Mouse (Mus musculus): Measurements from ENCODE around the gene Zfp148. TPM values are rescaled to one million over a fixed set of nuclear protein-coding genes. Genes with fewer than 3 reads are reported as not detected.

Gene Zfp148
- polyA plus RNA-seq, 1 experiment from 2014 or later, result 55.3 TPM

DNA sequence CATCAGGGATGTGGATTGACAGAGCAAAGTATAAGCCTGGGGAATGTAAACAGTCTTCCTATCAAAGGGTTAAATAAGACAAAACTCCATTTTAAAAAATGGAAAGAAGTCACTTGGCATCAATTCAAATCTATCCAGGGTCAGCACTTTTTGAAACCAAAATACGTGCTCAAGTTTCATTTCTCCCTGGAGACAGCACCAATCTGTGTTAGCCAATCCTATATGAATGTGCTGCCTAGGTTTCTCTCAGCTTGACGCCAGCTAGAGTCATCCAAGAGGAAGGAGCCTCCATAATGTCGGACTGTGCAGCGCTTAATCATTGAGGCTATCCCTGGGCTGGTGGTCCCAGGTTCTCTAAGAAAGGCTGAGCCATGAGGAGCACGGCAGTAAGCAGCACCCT, 33.5 kb upstream of the Zfp148 start:
- H3K9ac ChIP-seq, result no peak overlapping the region
- H3K4me1 ChIP-seq (replicated peaks), result 0 out of 2 replicates have a peak, but pooled peaks cover 9% of the 10 kb centered on the region
- H3K36me3 ChIP-seq, result no peaks in the 10 kb centered on the region
- WGBS, result 54% methylated on average over 5 of the region's 5 CpGs
- ATAC-seq, result no peak
- H3K27me3 ChIP-seq (replicated peaks), result no peaks in the 10 kb centered on the region
- H3K27ac ChIP-seq, result no peak overlapping the region; the same call in 1 of the 2 replicates
- no peak overlapping the region for H3K4me3 ChIP-seq (replicated peaks)
- H3K9me3 ChIP-seq, result no peaks in the 10 kb centered on the region
- H3K4me2 ChIP-seq (replicated peaks), result no peak overlapping the region

DNA sequence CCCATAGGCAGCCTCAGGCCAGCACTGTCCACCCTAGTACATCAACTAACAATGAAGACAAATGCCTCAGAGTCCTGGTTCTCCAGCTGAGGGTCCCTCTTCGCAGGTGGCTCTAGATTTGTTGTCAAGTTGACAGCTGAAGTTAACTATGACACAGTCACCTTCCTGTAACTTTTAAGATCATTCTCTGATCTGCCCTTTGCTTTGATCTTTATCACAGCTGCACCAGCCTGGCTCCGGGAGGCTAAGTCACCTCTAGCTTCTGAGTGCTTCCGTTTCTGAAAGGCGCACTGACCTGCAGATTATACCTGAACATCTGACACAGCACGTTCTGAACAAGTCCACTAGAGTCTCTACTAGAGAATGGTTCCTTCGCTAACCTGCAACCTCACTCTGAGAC, 22.8 kb upstream of the Zfp148 start:
- Histone ChIP-seq H3K4me2 (replicated peaks) (no peak overlapping the region), H3K4me1 (replicated peaks) (no peaks in the 10 kb centered on the region)
- ATAC-seq, result no peak

DNA sequence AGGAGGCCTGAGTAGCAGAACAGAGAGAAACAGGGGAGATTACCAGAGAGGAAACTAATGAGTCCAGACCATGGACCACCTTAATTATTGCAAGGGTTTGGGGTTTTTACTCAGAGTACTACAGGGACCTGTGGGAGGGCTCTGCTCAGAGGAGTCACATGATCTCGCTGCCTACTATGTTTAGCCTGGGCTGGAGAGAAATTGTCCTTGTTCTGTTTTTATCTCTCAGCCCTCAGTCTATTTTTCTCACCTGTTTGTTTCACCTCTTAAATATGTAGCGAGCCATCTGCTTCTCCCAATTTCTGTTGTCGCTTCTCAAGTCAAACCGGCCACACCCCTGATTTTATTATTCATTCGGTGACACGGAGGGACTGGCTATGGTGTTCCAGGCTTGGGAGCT, 14.9 kb upstream of the Zfp148 start:
- Histone ChIP-seq H3K9me3 (no peaks in the 10 kb centered on the region), H3K36me3 (no peaks in the 10 kb centered on the region), H3K4me2 (replicated peaks) (no peak overlapping the region), H3K27ac (no peak overlapping the region), H3K4me1 (replicated peaks) (no peaks in the 10 kb centered on the region), H3K27me3 (replicated peaks) (no peaks in the 10 kb centered on the region), H3K4me3 (replicated peaks) (no peak overlapping the region), H3K9ac (no peak overlapping the region)
- WGBS, result 84% methylated on average over 6 of the region's 6 CpGs
- ATAC-seq, result no peak

More for the DNA sequence above, 22.8 kb upstream of the Zfp148 start:
- no peak overlapping the region for H3K9ac ChIP-seq
- 65% methylated on average over 6 of the region's 6 CpGs for WGBS
- no peaks in the 10 kb centered on the region for H3K27me3 ChIP-seq (replicated peaks)
- H3K9me3 ChIP-seq, result no peaks in the 10 kb centered on the region
- no peaks in the 10 kb centered on the region for H3K36me3 ChIP-seq
- H3K4me3 ChIP-seq (replicated peaks), result no peak overlapping the region
- no peak overlapping the region for H3K27ac ChIP-seq

DNA sequence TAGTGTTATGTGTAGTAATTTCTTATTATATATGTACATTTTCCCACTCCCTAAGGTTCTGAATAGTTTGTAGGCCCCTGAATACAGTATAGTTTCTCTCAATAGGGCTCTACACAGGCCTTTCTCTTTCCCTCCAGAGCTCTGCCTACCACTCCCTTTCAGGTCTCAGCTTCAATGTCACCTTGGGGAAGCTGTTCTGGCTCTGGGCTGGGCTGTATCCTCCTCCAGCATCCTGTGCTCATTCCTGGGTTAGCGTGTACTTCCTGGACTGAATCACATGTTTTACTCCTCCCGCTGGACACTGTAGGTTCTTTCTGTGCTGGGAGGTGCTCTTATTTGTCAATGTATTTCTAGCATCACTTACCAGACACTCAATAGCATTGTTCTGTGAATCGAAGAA, 12.0 kb upstream of the Zfp148 start:
- no peak for ATAC-seq
- Histone ChIP-seq H3K4me1 (replicated peaks) (no peaks in the 10 kb centered on the region), H3K36me3 (no peaks in the 10 kb centered on the region), H3K27me3 (replicated peaks) (no peaks in the 10 kb centered on the region), H3K4me3 (replicated peaks) (no peak overlapping the region), H3K27ac (no peak overlapping the region), H3K9me3 (no peaks in the 10 kb centered on the region), H3K9ac (no peak overlapping the region), H3K4me2 (replicated peaks) (no peak overlapping the region)
- 72% methylated on average over 3 of the region's 3 CpGs for WGBS

DNA sequence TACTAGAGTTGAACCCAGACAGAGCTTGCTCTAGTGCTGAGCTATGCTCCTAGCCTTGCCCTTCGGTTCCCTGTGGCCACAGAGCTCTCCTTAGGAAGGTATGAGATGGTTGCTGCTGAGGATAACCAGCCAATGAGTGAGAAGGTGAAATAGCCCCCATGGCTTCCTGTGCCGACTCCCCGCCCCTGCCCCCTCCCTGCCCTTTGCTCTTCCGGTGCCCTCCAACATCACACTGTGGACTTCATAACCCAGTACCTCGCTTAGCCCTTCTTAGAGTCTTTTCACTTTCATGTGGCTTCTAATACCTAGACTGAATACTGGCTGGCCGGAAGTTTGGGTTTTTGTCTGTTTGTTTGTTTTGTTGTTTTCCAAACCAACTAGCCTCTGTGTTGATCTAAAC, 9.8 kb upstream of the Zfp148 start:
- no peak overlapping the region for H3K27ac ChIP-seq
- no peak overlapping the region for H3K4me2 ChIP-seq (replicated peaks)
- H3K27me3 ChIP-seq (replicated peaks), result no peaks in the 10 kb centered on the region
- H3K4me3 ChIP-seq (replicated peaks), result no peak overlapping the region
- 48% methylated on average over 6 of the region's 6 CpGs for WGBS
- ATAC-seq, result no peak
- H3K36me3 ChIP-seq, result no peaks in the 10 kb centered on the region
- H3K9me3 ChIP-seq, result no peaks in the 10 kb centered on the region
- H3K4me1 ChIP-seq (replicated peaks), result no peaks in the 10 kb centered on the region
- no peak overlapping the region for H3K9ac ChIP-seq

DNA sequence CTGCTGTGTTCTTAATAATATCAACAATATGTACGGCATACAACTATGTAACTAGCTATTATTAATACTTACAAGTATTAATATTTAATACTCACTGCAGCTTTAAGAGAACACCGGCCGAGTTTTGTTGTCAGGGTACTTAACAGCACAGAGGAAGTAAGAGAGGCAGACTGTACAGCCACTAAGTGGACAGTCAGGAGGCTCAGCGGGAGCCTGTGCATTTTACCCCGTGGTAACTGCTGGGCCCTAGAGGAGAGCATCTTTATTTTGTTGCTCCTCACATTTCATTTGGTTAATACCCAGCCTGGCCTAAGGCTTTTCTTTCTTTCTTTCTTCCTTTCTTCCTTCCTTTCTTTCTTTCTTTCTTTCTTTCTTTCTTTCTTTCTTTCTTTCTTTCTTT, 8.0 kb upstream of the Zfp148 start:
- Histone ChIP-seq H3K27ac (no peak overlapping the region), H3K4me3 (replicated peaks) (no peak overlapping the region), H3K4me2 (replicated peaks) (no peak overlapping the region), H3K9me3 (no peaks in the 10 kb centered on the region), H3K9ac (no peak overlapping the region), H3K4me1 (replicated peaks) (no peaks in the 10 kb centered on the region), H3K36me3 (no peaks in the 10 kb centered on the region), H3K27me3 (replicated peaks) (no peaks in the 10 kb centered on the region)
- WGBS, result 52% methylated on average over 5 of the region's 5 CpGs
- no peak for ATAC-seq

DNA sequence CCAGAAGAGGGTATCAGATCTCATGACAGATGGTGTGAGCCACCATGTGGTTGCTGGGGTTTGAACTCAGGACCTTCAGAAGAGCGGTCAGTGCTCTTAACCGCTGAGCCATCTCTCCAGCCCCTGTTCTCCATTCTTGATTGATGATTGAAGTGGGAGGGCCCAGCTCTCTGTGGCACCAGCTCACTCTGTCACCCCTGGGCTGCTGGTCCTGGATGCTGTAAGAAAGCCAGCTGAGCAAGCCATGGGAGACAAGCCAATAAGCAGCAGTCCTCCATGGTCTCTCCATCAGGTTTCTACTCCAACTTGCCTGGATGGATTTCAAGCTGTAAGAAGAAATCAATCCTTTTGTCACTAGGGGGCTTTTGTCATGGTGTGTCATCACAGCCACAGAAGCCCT, 7.3 kb upstream of the Zfp148 start:
- Histone ChIP-seq H3K9me3 (no peaks in the 10 kb centered on the region), H3K4me1 (replicated peaks) (no peaks in the 10 kb centered on the region)

DNA sequence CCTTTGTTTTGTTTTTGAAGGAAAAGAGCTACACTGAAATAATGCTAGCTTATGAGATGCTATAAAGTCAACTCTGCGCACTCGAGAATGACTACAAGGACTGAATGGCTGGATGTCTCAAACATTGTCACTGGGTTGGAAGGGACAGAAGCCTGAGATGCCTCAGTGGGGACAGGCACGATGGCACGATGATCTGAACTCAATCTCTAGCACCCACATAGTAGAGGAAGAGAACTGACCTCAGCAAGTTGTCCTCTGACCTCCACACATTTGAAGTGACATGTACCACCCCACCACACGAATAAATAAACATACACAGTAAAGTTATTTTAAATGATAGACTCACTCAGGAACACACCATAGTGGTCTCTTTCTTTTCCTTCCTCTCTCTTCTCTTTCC, 4.4 kb upstream of the Zfp148 start:
- 75% methylated on average over 5 of the region's 5 CpGs for WGBS
- Histone ChIP-seq H3K27me3 (replicated peaks) (no peaks in the 10 kb centered on the region), H3K4me3 (replicated peaks) (no peak overlapping the region)

More for the DNA sequence above, 7.3 kb upstream of the Zfp148 start:
- ATAC-seq, result no peak
- no peaks in the 10 kb centered on the region for H3K27me3 ChIP-seq (replicated peaks)
- H3K27ac ChIP-seq, result no peak overlapping the region
- 89% methylated on average over 2 of the region's 2 CpGs for WGBS
- H3K36me3 ChIP-seq, result no peaks in the 10 kb centered on the region
- no peak overlapping the region for H3K4me3 ChIP-seq (replicated peaks)
- H3K9ac ChIP-seq, result no peak overlapping the region
- H3K4me2 ChIP-seq (replicated peaks), result no peak overlapping the region

DNA sequence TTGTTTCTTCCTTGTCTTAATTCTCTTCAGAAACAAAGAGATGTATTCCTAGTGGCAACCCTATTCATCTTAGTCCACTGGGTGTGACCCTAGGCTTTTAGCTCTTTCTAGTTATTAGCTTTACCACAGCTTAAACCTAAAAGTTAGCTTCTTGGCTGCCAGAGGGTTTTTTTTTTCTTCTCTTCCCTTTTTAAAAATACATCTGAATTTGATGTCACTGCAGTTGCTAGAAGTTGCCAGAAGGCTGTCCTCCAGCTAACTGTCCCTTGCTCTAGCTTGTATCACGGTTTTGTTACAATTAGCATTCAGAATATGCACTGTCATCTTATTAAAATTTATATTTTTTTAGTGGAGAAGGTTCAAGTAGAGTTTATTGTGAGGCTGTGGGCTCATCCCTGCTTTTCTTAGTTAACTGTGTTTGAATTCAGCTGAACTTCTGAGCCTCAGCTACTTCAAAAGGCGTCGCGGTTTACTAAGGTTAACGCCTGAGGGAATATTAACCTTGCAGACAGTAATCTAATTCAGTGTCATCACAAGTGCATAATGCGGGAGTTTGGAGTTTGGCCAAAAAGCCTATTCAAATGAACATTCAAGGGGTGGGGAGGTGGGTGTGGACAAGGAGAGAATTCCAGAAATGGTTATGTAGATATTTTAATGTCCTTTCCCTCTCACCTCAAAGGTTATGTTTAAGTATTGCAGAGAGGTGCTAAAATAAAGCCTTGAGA, 1.3 kb upstream of the Zfp148 start:
- WGBS, result 51% methylated on average over 6 of the region's 6 CpGs

More for the DNA sequence above, 4.4 kb upstream of the Zfp148 start:
- H3K9ac ChIP-seq, result no peak overlapping the region
- no peak overlapping the region for H3K4me2 ChIP-seq (replicated peaks)
- no peaks in the 10 kb centered on the region for H3K36me3 ChIP-seq
- no peaks in the 10 kb centered on the region for H3K9me3 ChIP-seq
- peaks cover 3% of the 10 kb centered on the region; the same call in 1 of the 2 replicates for H3K4me1 ChIP-seq (replicated peaks)
- no peak for ATAC-seq
- no peak overlapping the region for H3K27ac ChIP-seq

DNA sequence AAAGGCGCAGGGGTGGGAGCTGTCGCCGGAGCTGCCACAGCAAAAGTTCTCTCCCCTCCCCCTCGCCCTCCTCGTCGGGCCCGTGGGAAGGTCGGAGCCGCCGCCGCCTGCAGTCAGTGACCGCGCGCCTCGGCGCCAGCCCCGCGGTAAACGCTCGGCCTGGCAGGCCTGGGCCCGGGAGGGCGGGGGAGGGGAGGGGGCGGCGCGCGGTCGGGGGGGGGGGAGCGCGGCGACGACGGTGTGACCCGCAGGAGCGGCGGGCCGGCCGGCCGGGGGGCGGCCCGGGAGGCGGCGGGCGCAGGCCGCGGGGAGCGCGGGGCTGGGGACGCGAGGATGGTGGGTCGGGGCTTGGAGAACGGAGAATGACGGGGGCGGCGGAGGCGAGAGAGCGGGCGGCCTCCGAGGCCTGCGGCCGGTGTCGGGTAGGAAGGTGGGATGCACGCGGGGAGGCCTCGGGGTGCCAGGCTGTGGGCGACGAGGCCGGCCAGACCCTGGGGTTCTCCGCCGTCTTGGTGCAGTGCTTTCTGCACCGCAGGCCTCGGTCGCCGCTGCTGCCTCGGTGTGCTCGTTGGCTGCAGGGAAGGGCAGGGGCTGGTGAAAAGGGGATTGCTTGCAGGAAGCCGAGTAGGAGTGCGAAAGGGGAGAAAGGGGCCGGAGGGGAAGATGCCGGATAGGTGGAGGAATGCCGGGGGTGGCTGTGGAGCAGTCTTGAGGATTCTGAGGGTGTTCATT, 412 bp downstream of the Zfp148 start:
- H3K36me3 ChIP-seq, result no peaks in the 10 kb centered on the region
- under 1% methylated on average over 52 of the region's 80 CpGs for WGBS

More for the DNA sequence above, 1.3 kb upstream of the Zfp148 start:
- ATAC-seq, result no peak
- peak overlapping the region; percentile 91; the same call in 1 of the 2 replicates for H3K27ac ChIP-seq
- no peaks in the 10 kb centered on the region for H3K36me3 ChIP-seq
- H3K9ac ChIP-seq, result no peak overlapping the region
- peak overlapping the region; percentile 93 for H3K4me3 ChIP-seq (replicated peaks)
- no peaks in the 10 kb centered on the region for H3K27me3 ChIP-seq (replicated peaks)
- H3K4me2 ChIP-seq (replicated peaks), result peak overlapping the region; percentile 81
- H3K9me3 ChIP-seq, result no peaks in the 10 kb centered on the region
- peaks cover 8% of the 10 kb centered on the region; the same call in 1 of the 2 replicates for H3K4me1 ChIP-seq (replicated peaks)

DNA sequence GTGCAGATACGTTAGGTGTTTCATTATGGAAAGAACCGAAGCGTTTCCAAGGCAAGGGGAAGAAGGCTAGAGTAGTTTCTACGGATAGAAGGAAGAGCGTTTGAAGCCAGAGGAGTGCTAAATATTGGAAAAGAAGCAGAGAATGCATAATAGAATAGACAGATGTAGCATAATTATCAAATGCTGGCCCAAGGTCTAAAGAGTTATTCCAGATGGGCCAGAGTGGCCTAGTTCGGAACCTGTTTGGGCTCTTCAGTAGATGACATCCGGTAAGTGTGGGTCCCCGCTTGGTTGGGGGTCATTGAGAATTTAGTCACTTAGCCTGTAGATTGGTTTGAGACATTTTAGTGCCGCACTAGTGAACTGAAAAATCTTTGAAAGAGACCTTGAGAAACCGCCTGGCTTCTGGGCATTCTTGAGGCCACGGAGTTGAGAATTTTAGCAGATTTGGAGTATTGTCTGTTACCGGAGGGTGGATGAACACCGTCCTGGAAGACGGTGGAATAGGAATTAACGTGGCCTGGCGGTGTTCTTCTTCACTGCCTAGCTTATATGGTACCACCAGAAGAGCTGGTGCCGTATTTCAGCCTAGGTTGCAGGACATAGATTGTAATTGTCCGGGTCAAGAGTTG, 1.1 kb downstream of the Zfp148 start:
- peak overlapping the region; percentile 81 for H3K4me2 ChIP-seq (replicated peaks)
- H3K9me3 ChIP-seq, result no peaks in the 10 kb centered on the region
- H3K4me3 ChIP-seq (replicated peaks), result peak overlapping the region; percentile 93
- no peak for ATAC-seq
- H3K4me1 ChIP-seq (replicated peaks), result peaks cover 8% of the 10 kb centered on the region; the same call in 1 of the 2 replicates
- H3K27me3 ChIP-seq (replicated peaks), result no peaks in the 10 kb centered on the region
- H3K27ac ChIP-seq, result peak overlapping the region; percentile 91
- H3K9ac ChIP-seq, result peak overlapping the region; percentile 97
- 2% methylated on average over 18 of the region's 18 CpGs for WGBS
- no peaks in the 10 kb centered on the region for H3K36me3 ChIP-seq

More for the DNA sequence above, 412 bp downstream of the Zfp148 start:
- Histone ChIP-seq H3K27ac (peak overlapping the region; percentile 91), H3K4me3 (replicated peaks) (peak overlapping the region; percentile 93), H3K9ac (peak overlapping the region; percentile 97), H3K4me2 (replicated peaks) (peak overlapping the region; percentile 81), H3K9me3 (no peaks in the 10 kb centered on the region), H3K27me3 (replicated peaks) (no peaks in the 10 kb centered on the region), H3K4me1 (replicated peaks) (peaks cover 8% of the 10 kb centered on the region; the same call in 1 of the 2 replicates)
- peak; percentile 88 for ATAC-seq

DNA sequence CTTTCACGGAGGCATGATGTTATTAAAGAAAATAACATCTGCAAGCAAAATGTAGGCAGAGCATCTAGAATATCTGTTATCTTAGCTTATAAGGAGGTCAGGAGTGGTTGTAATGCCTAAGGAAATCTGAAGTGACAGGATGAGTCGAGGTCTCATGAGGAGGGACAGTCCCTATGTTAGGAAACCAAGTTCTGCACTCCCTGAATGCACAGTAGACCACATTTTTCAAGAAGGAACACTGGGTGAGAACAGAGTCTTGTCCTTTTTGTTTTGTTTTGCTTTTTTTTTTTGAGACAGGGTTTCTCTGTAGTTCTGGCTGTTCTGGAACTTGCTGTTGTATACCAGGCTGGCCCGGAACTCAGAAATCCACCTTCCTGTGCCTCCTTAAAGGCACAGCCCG, 1.7 kb downstream of the Zfp148 start:
- Histone ChIP-seq H3K9ac (peak overlapping the region; percentile 97), H3K4me2 (replicated peaks) (peak overlapping the region; percentile 81), H3K9me3 (no peaks in the 10 kb centered on the region), H3K36me3 (no peaks in the 10 kb centered on the region), H3K27me3 (replicated peaks) (no peaks in the 10 kb centered on the region), H3K27ac (0 out of 2 replicates have a peak overlapping the region, but pooled peaks have one; percentile 91), H3K4me3 (replicated peaks) (peak overlapping the region; percentile 93), H3K4me1 (replicated peaks) (peaks cover 12% of the 10 kb centered on the region; the same call in 1 of the 2 replicates)
- 28% methylated on average over 4 of the region's 4 CpGs for WGBS
- ATAC-seq, result no peak
